Mouse (Mus musculus): ENCODE results near the gene Ttc7b.

Ttc7b gene

GRCm38 (mm10) chr12:100408714-100409113, 111.9 kb downstream of the Ttc7b start:
- DNase-seq (ENCODE audit: low spot score) = no peak

- DNase-seq (ENCODE audit: low spot score) = no peak
Measured at GRCm38 (mm10) chr12:100408143-100408542, 112.5 kb downstream of the Ttc7b start.

- no peak for DNase-seq (ENCODE audit: low spot score)
Measured at GRCm38 (mm10) chr12:100407371-100407770, 113.3 kb downstream of the Ttc7b start.

DNA sequence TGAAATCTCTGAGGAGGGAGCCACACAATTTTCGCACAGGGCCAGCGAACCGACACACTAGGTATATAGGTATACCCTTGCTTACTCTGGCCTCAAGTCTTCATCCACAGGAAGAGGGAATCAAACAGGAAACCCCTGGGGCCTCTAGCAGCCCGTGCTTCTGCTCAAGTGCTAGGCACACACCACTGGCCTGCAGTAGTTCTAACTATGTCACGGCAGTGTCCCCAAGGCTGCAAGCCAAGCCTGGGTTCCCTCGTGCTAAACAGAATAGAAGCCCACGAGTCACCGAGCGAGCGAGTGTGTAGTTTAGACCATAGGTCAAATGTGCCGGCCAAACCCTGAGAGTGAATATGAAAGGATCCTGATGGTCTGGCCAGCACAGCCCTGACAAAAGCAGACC, 114.5 kb downstream of the Ttc7b start:
- DNase-seq (ENCODE audit: low spot score) = no peak

GRCm38 (mm10) chr12:100405512-100406030, 115.1 kb downstream of the Ttc7b start:
- DNase-seq (ENCODE audit: low spot score) = no peak

- no peak for DNase-seq (ENCODE audit: low spot score)
Measured at GRCm38 (mm10) chr12:100404430-100404829, 116.2 kb downstream of the Ttc7b start.

- DNase-seq (ENCODE audit: low spot score) = no peak
Measured at GRCm38 (mm10) chr12:100403005-100403324, 117.7 kb downstream of the Ttc7b start.

DNA sequence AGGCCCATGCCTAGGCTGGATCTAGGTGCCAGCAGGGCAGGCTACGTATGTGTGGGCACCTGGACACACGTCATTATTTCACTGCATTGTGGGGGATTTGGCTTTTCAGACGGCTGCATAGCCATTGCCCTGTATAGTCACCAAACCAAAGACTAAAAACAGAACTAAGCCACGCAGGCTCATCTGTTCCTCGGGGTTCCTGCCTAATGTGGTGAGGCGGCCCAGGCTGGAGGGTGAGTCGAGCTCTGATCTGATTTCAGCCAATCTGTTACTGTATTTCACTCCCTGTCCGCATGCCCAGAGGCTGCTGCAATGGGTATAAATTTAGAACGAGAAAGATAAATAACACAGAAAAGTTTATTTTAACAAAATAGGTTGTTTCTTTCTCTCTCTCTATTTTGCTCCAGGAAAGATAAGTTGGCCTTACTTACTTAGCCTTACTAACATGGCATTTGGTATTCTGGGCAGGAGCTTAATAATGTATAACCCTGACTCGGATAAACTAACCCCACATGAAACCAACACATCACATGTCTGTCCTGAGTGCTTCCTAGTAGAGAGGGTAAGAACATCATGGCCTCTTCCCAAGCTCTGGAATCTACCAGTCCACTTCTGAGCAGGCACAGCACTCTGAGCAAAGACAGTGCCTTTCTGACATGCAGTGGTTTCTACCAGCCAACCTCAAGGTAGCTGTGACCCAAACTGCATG, 118.2 kb downstream of the Ttc7b start:
- DNase-seq (ENCODE audit: low spot score) = no peak

- DNase-seq (ENCODE audit: low spot score) = no peak
Measured at GRCm38 (mm10) chr12:100400119-100400518, 120.5 kb downstream of the Ttc7b start.

GRCm38 (mm10) chr12:100399126-100399727, 121.4 kb downstream of the Ttc7b start:
- no peak for DNase-seq (ENCODE audit: low spot score)

- DNase-seq (ENCODE audit: low spot score) = no peak
Measured at GRCm38 (mm10) chr12:100398268-100398943, 122.2 kb downstream of the Ttc7b start.

DNA sequence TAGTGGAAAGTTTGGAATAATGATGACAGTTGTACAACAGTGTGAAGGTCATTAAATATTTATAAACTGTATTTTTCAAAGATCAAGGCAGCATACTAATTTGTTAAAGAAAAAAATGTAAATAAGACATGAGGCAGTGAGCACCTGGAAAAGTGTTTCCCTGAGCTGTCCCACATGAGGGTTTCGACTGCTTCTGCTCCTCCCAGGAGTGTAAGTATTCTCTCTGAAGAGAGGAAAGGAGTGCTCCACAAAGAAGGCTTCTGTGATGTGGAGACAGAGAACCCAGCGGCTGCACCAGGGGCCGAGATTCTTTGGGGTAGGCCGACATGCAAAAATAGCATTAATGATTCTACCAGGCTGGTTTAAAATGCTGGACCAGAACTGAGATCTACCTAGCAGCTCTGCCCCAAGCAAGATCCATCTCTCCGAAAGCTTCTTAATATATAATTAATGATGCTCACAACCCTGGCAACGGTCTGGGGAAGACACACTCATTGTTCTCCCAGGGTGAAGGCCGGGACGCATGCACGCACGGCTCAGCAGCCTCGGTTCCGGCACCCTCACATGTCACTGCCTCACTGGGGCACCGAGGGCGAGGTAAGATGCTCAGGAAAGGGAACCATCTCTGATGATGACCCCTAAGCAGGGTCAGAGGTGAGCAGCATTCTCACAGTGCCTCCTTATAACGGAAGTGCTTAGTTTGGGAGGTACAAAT, 123.0 kb downstream of the Ttc7b start:
- DNase-seq (ENCODE audit: low spot score) = no peak

- no peak for DNase-seq (ENCODE audit: low spot score)
Measured at GRCm38 (mm10) chr12:100396806-100397205, 123.8 kb downstream of the Ttc7b start.

GRCm38 (mm10) chr12:100393532-100393931, 127.1 kb downstream of the Ttc7b start:
- DNase-seq (ENCODE audit: low spot score) = no peak

DNA sequence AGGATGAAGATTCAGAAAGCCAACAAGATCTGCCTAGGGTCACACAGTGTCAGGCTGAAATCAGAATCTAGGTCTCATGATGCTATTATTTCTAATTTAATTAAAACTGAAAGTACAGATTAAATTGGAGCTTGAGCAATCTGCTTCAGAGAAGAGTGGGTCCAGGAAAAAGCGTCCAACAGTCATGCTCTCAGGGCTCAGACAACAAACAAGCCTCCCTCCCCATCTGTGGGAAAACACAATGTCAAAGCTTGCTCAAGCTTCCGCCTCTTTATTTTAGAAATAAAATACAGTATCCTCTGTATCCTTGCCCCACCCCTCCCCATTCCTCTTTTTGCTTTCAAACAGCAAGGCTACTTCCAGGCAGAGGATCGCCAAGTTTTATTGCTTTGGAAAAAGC, 127.5 kb downstream of the Ttc7b start:
- no peak for DNase-seq (ENCODE audit: low spot score)

- DNase-seq (ENCODE audit: low spot score) = no peak
Measured at GRCm38 (mm10) chr12:100392466-100392865, 128.2 kb downstream of the Ttc7b start.

- DNase-seq (ENCODE audit: low spot score) = no peak
Measured at GRCm38 (mm10) chr12:100391890-100392289, 128.7 kb downstream of the Ttc7b start.

DNA sequence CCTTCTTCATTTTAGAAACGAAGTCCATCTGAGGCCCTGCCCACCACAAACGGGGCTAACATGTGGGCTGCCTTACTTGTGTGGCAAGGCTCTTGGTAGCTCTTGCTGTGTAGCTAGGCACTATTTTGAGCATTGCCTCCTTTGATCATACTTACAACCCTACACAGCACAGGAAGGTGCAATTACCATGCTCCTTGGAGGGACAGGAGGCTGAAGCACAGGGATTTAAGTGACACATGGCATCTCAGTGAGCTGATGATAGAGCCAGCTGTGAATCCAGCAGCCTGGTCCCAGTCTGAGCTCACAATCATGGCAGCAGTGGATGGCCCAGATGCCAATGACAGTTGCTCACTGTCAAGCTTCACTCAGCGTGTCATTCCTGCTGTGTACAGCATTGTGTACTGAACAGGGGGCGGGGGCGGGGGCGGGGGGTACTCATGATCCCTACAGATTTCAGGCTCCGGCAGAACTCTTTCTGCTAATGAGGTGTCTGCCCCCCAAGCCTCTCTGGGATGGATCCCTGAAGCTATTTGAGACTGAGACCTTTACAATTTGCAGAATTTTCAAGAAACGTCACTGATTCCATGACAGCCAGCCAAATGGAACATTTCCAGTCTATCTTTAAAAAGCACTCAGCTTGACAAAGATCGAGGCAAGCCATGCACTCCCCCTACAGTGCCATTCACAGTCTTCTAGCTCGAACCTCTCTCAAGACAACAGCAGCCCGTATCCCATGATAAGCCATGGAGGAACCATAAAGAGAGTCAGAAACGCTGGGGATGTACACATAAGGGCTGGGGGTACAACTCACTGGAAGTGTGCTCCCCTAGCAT, 130.5 kb downstream of the Ttc7b start:
- DNase-seq (ENCODE audit: low spot score) = no peak

- no peak for DNase-seq (ENCODE audit: low spot score)
Measured at GRCm38 (mm10) chr12:100386259-100386658, 134.4 kb downstream of the Ttc7b start.

DNA sequence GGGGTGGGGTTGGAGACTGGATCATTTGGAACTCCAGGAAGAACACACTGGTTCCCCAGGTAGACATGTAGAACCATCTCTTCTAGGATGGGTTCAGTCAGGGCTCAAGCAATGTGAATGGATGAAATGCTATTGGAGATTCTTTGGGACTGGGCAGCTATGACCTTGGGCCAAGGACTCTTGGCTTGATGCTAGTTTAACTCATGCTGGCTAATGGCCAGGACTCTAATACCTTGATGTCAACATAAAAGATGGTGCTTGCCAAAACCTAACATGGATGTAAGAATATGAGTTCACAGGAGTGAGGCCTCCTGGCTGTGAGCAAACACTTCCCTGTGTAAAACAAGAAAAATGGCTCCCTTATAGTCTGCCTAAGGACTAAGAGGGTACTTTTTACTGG, 138.1 kb downstream of the Ttc7b start:
- no peak for DNase-seq (ENCODE audit: low spot score)

DNA sequence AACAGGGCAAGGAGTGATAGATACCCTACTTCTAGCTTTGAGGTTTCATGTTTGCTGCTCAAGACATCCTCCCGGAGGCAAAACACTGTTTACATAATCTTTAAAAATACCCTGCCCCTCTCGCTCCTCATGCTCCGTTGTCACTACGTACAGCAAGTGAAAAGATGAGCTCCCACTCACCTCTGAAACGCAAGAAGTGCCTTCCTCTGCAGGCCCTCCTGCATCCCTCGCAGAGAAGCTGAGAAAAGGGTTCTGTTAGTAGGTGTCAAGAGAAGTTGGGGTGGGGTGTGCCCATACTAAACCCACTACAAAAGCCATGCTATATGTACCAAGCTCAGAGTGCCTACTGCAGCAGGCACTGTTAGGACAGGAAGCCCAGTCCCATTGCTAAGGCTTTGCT, 138.7 kb downstream of the Ttc7b start:
- no peak for DNase-seq (ENCODE audit: low spot score)
